Comparison of ENCODE assay signal across 10 mouse cellular contexts in genomic region chr4:134020621-134021020, GRCm38 (mm10). TPM values are rescaled to one million over a fixed set of nuclear protein-coding genes. Genes with fewer than 3 reads are reported as not detected.
DNase-seq lines count a peak whose midpoint lies in the region; ATAC-seq and TF ChIP-seq lines count a peak whose summit lies in the region.
"Had no signal": no experiment of that assay in that cellular context is flagged by ENCODE, and none has a peak within 500 bp of the region (broad histone marks: within the 10 kb centered on the region; RNA-seq: fewer than 3 reads in every experiment).

No protein-coding gene starts in this region.

- ATAC-seq in CD4-positive, CD25-positive, alpha-beta regulatory T cell, adult 4 months = no peak
- no peak for ATAC-seq in limb, embryonic 14.5 days (ENCODE audit: low FRiP score, low read depth)

- peaks cover 42% of the 10 kb centered on the region for H3K27me3 ChIP-seq in C2C12 (ENCODE audit: control insufficient read depth, insufficient read depth, insufficient read length)
- H3K27me3 ChIP-seq in heart, embryonic 10.5 days (ENCODE audit: insufficient read depth, poor library complexity, severe bottlenecking) = no peaks in the 10 kb centered on the region
- peaks cover 28% of the 10 kb centered on the region for H3K27me3 ChIP-seq in limb, embryonic 14.5 days (ENCODE audit: control insufficient read depth, insufficient read depth, low read length)

- H3K9ac ChIP-seq in limb, embryonic 14.5 days (ENCODE audit: low read depth, low read length, severe bottlenecking) = no peak overlapping the region

- H3ac ChIP-seq in C2C12 (ENCODE audit: control insufficient read depth, insufficient read length, low read depth) = no peak overlapping the region

- no peak overlapping the region for H3K4me3 ChIP-seq in C2C12 (ENCODE audit: insufficient read depth, poor library complexity, severe bottlenecking)
- H3K4me3 ChIP-seq in heart, embryonic 10.5 days = no peak overlapping the region
- no peak overlapping the region for H3K4me3 ChIP-seq in limb, embryonic 14.5 days (replicated peaks; ENCODE audit: low read length)
- H3K4me3 ChIP-seq: megakaryocyte, embryonic 14.5 days had no signal

- H3K4me2 ChIP-seq in limb, embryonic 14.5 days (replicated peaks; ENCODE audit: low read depth, low read length, severe bottlenecking) = no peak overlapping the region

- H3K79me3 ChIP-seq in C2C12 (ENCODE audit: low read depth) = no peaks in the 10 kb centered on the region

- 4% methylated on average over 11 of the region's 11 CpGs for WGBS in heart, embryonic 10.5 days
- whole genome bisulfite sequencing in limb, embryonic 14.5 days = 5% methylated on average over 11 of the region's 11 CpGs

- peaks cover 50% of the 10 kb centered on the region for H3K4me1 ChIP-seq in heart, embryonic 10.5 days
- peaks cover 5% of the 10 kb centered on the region; the same call in 1 of the 2 replicates for H3K4me1 ChIP-seq in limb, embryonic 14.5 days (ENCODE audit: control insufficient read depth, insufficient read depth, low read length)

- TF ChIP-seq POLR2A in limb, embryonic 14.5 days (IDR thresholded peaks at IDR 0.05; ENCODE audit: borderline replicate concordance, extremely low read depth, insufficient read depth, insufficient read length) = no peak

- H3K36me3 ChIP-seq in C2C12 (ENCODE audit: control insufficient read depth, insufficient read depth) = no peaks in the 10 kb centered on the region
- no peaks in the 10 kb centered on the region for H3K36me3 ChIP-seq in heart, embryonic 10.5 days
- H3K36me3 ChIP-seq in limb, embryonic 14.5 days (ENCODE audit: control insufficient read depth, insufficient read depth, low read length) = no peaks in the 10 kb centered on the region

- no peak for TF ChIP-seq CTCF in C2C12 (IDR thresholded peaks at IDR 0.05; ENCODE audit: control insufficient read depth, insufficient read depth, insufficient read length)

- no peaks in the 10 kb centered on the region for H3K9me3 ChIP-seq in heart, embryonic 10.5 days
- no peaks in the 10 kb centered on the region for H3K9me3 ChIP-seq in limb, embryonic 14.5 days (ENCODE audit: control insufficient read depth, low read length)

- DNase-seq in CD4-positive, CD25-positive, alpha-beta regulatory T cell, adult 2 months (ENCODE audit: low read depth, low spot score) = peak; percentile 71
- peak; percentile 20 for DNase-seq in brain, adult 2 months (ENCODE audit: low read depth, low spot score)
- peak; percentile 91 for DNase-seq in heart, embryonic 10.5 days (ENCODE audit: low spot score)
- DNase-seq in limb, embryonic 14.5 days (ENCODE audit: low spot score) = peak; percentile 89
- DNase-seq in naive thymus-derived CD4-positive, alpha-beta T cell, adult 2 months (ENCODE audit: low read depth) = peak; percentile 71
- peak; percentile 76 for DNase-seq in thymus, postnatal 14 days

- H3K27ac ChIP-seq in heart, embryonic 10.5 days = no peak overlapping the region
- no peak overlapping the region for H3K27ac ChIP-seq in limb, embryonic 14.5 days (replicated peaks; ENCODE audit: low read depth, low read length)

- no peaks in the 10 kb centered on the region for H3K79me2 ChIP-seq in C2C12 (ENCODE audit: control insufficient read depth, insufficient read depth)

TF ChIP-seq in C2C12, 6 proteins besides CTCF, POLR2A, EP300 and RAD21:
- TF ChIP-seq MYOD1 (IDR thresholded peaks at IDR 0.05; ENCODE audit: control insufficient read depth, insufficient read length, low read depth) (no peak), MAX (IDR thresholded peaks at IDR 0.05) (peak; percentile 78), USF1 (IDR thresholded peaks at IDR 0.05; ENCODE audit: low read depth) (no peak), MYOG (IDR thresholded peaks at IDR 0.05; ENCODE audit: control insufficient read depth, extremely low read depth, insufficient read length) (no peak)

RNA-seq across cellular contexts. Expression of gene Lin28a, which starts 2.0 kb away (rescaled TPM):
- not detected for polyA plus RNA-seq in CD4-positive, CD25-positive, alpha-beta regulatory T cell, adult 4 months (2017; shearing (Covaris generic))
- polyA plus RNA-seq in C2C12 (2012; fragmentation: generic; extraction: Trizol) = not detected
- polyA plus RNA-seq in heart, embryonic 10.5 days (2016; fragmentation: Nextera tagmentation; extraction: Ambion mirVana) = 4.4 and 12.4 TPM in 2 replicates
- polyA plus RNA-seq in limb, embryonic 14.5 days (2012; rRNA removed) = 0.11 and 0.37 TPM in 2 replicates
- 0.07 TPM in 1 of 2 replicates, not detected in the other for polyA plus RNA-seq in limb, embryonic 14.5 days (2014; fragmentation: Nextera tagmentation; extraction: Ambion mirVana)
- polyA plus RNA-seq: gonadal fat pad, adult 2 months had no signal

RNA-seq across cellular contexts. Expression of gene Dhdds, which starts 19.9 kb away (rescaled TPM):
- polyA plus RNA-seq in CD4-positive, CD25-positive, alpha-beta regulatory T cell, adult 4 months (2017; shearing (Covaris generic)) = 10 to 100 TPM; 23.5 to 24.3 TPM
- polyA plus RNA-seq in C2C12 (2012; fragmentation: generic; extraction: Trizol) = 27.7 TPM
- 34.1 and 39.0 TPM in 2 replicates for polyA plus RNA-seq in heart, embryonic 10.5 days (2016; fragmentation: Nextera tagmentation; extraction: Ambion mirVana)
- polyA plus RNA-seq in limb, embryonic 14.5 days (2012; rRNA removed) = 47.6 and 54.0 TPM in 2 replicates
- polyA plus RNA-seq in limb, embryonic 14.5 days (2014; fragmentation: Nextera tagmentation; extraction: Ambion mirVana) = 45.1 and 47.2 TPM in 2 replicates

RNA-seq across cellular contexts. Expression of gene Zfp683, which starts 33.0 kb away (rescaled TPM):
- 1 to 10 TPM in 1 of 2 experiments, under 1 TPM in 1; 0.85 to 1.3 TPM for polyA plus RNA-seq in CD4-positive, CD25-positive, alpha-beta regulatory T cell, adult 4 months (2017; shearing (Covaris generic))
- not detected for polyA plus RNA-seq in C2C12 (2012; fragmentation: generic; extraction: Trizol)
- polyA plus RNA-seq in heart, embryonic 10.5 days (2016; fragmentation: Nextera tagmentation; extraction: Ambion mirVana) = not detected in 2 replicates
- 0.04 and 0.08 TPM in 2 replicates for polyA plus RNA-seq in limb, embryonic 14.5 days (2012; rRNA removed)
- polyA plus RNA-seq in limb, embryonic 14.5 days (2014; fragmentation: Nextera tagmentation; extraction: Ambion mirVana) = not detected in 2 replicates

RNA-seq across cellular contexts. Expression of gene Crybg2, which starts 40.0 kb away (rescaled TPM):
- polyA plus RNA-seq in CD4-positive, CD25-positive, alpha-beta regulatory T cell, adult 4 months (2017; shearing (Covaris generic)) = 10 to 100 TPM; 20.9 to 28.2 TPM
- polyA plus RNA-seq in C2C12 (2012; fragmentation: generic; extraction: Trizol) = not detected
- 0.78 and 2.7 TPM in 2 replicates for polyA plus RNA-seq in heart, embryonic 10.5 days (2016; fragmentation: Nextera tagmentation; extraction: Ambion mirVana)
- polyA plus RNA-seq in limb, embryonic 14.5 days (2012; rRNA removed) = 8.2 and 11.3 TPM in 2 replicates
- 12.3 and 12.4 TPM in 2 replicates for polyA plus RNA-seq in limb, embryonic 14.5 days (2014; fragmentation: Nextera tagmentation; extraction: Ambion mirVana)

RNA-seq across cellular contexts. Expression of gene Hmgn2, which starts 52.2 kb away (rescaled TPM):
- polyA plus RNA-seq in CD4-positive, CD25-positive, alpha-beta regulatory T cell, adult 4 months (2017; shearing (Covaris generic)) = 100 to 1,000 TPM; 379 to 453 TPM
- 176 TPM for polyA plus RNA-seq in C2C12 (2012; fragmentation: generic; extraction: Trizol)
- 2,048 and 2,274 TPM in 2 replicates for polyA plus RNA-seq in heart, embryonic 10.5 days (2016; fragmentation: Nextera tagmentation; extraction: Ambion mirVana)
- 606 and 861 TPM in 2 replicates for polyA plus RNA-seq in limb, embryonic 14.5 days (2012; rRNA removed)
- polyA plus RNA-seq in limb, embryonic 14.5 days (2014; fragmentation: Nextera tagmentation; extraction: Ambion mirVana) = 2,302 and 2,334 TPM in 2 replicates

Comparison
In these comparisons a context has a peak if more than half of its experiments do, and no peak if none do; other contexts are left out.
1. DNase-seq: peak in every context shown above with its lines; median percentile 91 in heart, embryonic 10.5 days; 89 in limb, embryonic 14.5 days; 76 in thymus, postnatal 14 days; 71 in CD4-positive, CD25-positive, alpha-beta regulatory T cell, adult 2 months; 71 in naive thymus-derived CD4-positive, alpha-beta T cell, adult 2 months; 20 in brain, adult 2 months.